Mouse (Mus musculus): Measurements from ENCODE around the gene Tcp11l2. TPM values are rescaled to one million over a fixed set of nuclear protein-coding genes. Genes with fewer than 3 reads are reported as not detected.

Gene Tcp11l2
- total and polyA plus RNA-seq, 2 experiments from 2014 or later = 52.4 to 57.3 TPM

- ATAC-seq (ENCODE audit: insufficient read depth, low read depth) = no peak
- Histone ChIP-seq H3K4me3 (ENCODE audit: low read depth, low read length) (no peak overlapping the region), H3K27ac (ENCODE audit: low read depth) (peak overlapping the region; percentile 46)
Measured at GRCm38 (mm10) chr10:84658088-84658848, 81.8 kb downstream of the Tcp11l2 start.

GRCm38 (mm10) chr10:84659281-84659680 lies 82.9 kb downstream of the Tcp11l2 start:
- WGBS = 88% methylated on average over 3 of the region's 3 CpGs
- H3K4me3 ChIP-seq (ENCODE audit: low read depth, low read length) = no peak overlapping the region

More at GRCm38 (mm10) chr10:84658088-84658848, 81.8 kb downstream of the Tcp11l2 start:
- H3K9me3 ChIP-seq (replicated peaks; ENCODE audit: control insufficient read depth, low read length) = no peaks in the 10 kb centered on the region
- peaks cover 12% of the 10 kb centered on the region for H3K4me1 ChIP-seq (ENCODE audit: control insufficient read depth, insufficient read depth)
- H3K9ac ChIP-seq (replicated peaks; ENCODE audit: low read depth, low read length) = no peak overlapping the region
- 69% methylated on average over 18 of the region's 18 CpGs for WGBS
- DNase-seq (ENCODE audit: low spot score) = no peak
- TF ChIP-seq CTCF (IDR thresholded peaks at IDR 0.05; ENCODE audit: low read depth) (no peak), EP300 (IDR thresholded peaks at IDR 0.05; ENCODE audit: low read depth) (no peak)
- H3K27me3 ChIP-seq (ENCODE audit: control insufficient read depth, insufficient read depth, low read length) = no peaks in the 10 kb centered on the region
- H3K36me3 ChIP-seq (replicated peaks; ENCODE audit: control insufficient read depth, insufficient read depth, low read length) = peaks cover 16% of the 10 kb centered on the region
- H3K4me2 ChIP-seq (ENCODE audit: low read depth, low read length) = no peak overlapping the region

GRCm38 (mm10) chr10:84662138-84662537 lies 85.7 kb downstream of the Tcp11l2 start:
- 96% methylated on average over 6 of the region's 6 CpGs for WGBS
- Histone ChIP-seq H3K4me2 (ENCODE audit: low read depth, low read length) (no peak overlapping the region), H3K27me3 (ENCODE audit: control insufficient read depth, insufficient read depth, low read length) (no peaks in the 10 kb centered on the region), H3K4me1 (ENCODE audit: control insufficient read depth, insufficient read depth) (peaks cover 9% of the 10 kb centered on the region), H3K27ac (ENCODE audit: low read depth) (no peak overlapping the region), H3K36me3 (replicated peaks; ENCODE audit: control insufficient read depth, insufficient read depth, low read length) (peaks cover 14% of the 10 kb centered on the region), H3K9me3 (replicated peaks; ENCODE audit: control insufficient read depth, low read length) (no peaks in the 10 kb centered on the region), H3K4me3 (ENCODE audit: low read depth, low read length) (no peak overlapping the region), H3K9ac (replicated peaks; ENCODE audit: low read depth, low read length) (no peak overlapping the region)
- DNase-seq (ENCODE audit: low spot score) (no peak), ATAC-seq (ENCODE audit: insufficient read depth, low read depth) (no peak)
- no peak for TF ChIP-seq CTCF (IDR thresholded peaks at IDR 0.05; ENCODE audit: low read depth)
- TF ChIP-seq EP300 (IDR thresholded peaks at IDR 0.05; ENCODE audit: low read depth) = no peak

More at GRCm38 (mm10) chr10:84659281-84659680, 82.9 kb downstream of the Tcp11l2 start:
- Histone ChIP-seq H3K36me3 (replicated peaks; ENCODE audit: control insufficient read depth, insufficient read depth, low read length) (peaks cover 14% of the 10 kb centered on the region), H3K4me2 (ENCODE audit: low read depth, low read length) (no peak overlapping the region), H3K9me3 (replicated peaks; ENCODE audit: control insufficient read depth, low read length) (no peaks in the 10 kb centered on the region), H3K9ac (replicated peaks; ENCODE audit: low read depth, low read length) (no peak overlapping the region), H3K27ac (ENCODE audit: low read depth) (no peak overlapping the region), H3K4me1 (ENCODE audit: control insufficient read depth, insufficient read depth) (peaks cover 12% of the 10 kb centered on the region), H3K27me3 (ENCODE audit: control insufficient read depth, insufficient read depth, low read length) (no peaks in the 10 kb centered on the region)
- DNase-seq (ENCODE audit: low spot score) = no peak
- ATAC-seq (ENCODE audit: insufficient read depth, low read depth) = no peak
- TF ChIP-seq EP300 (IDR thresholded peaks at IDR 0.05; ENCODE audit: low read depth) = no peak
- TF ChIP-seq CTCF (IDR thresholded peaks at IDR 0.05; ENCODE audit: low read depth) = no peak

Other genes starting within 250 kb of the Tcp11l2 start
- 33.6 and 36.8 TPM in 2 replicates for gene Nuak1, start 136.0 kb upstream of the Tcp11l2 start, total RNA-seq (2014; rRNA removed; ENCODE audit: low replicate concordance)
- gene Nuak1, start 136.0 kb upstream of the Tcp11l2 start, polyA plus RNA-seq (2015; fragmentation: Nextera tagmentation; extraction: Ambion mirVana) = 1.4 and 1.7 TPM in 2 replicates
- gene Ckap4, start 42.6 kb upstream of the Tcp11l2 start, total RNA-seq (2014; rRNA removed; ENCODE audit: low replicate concordance) = 59.8 and 83.8 TPM in 2 replicates
- gene Ckap4, start 42.6 kb upstream of the Tcp11l2 start, polyA plus RNA-seq (2015; fragmentation: Nextera tagmentation; extraction: Ambion mirVana) = 42.6 and 45.6 TPM in 2 replicates
- 7.7 and 8.2 TPM in 2 replicates for gene Polr3b, start 45.7 kb downstream of the Tcp11l2 start, total RNA-seq (2014; rRNA removed; ENCODE audit: low replicate concordance)
- gene Polr3b, start 45.7 kb downstream of the Tcp11l2 start, polyA plus RNA-seq (2015; fragmentation: Nextera tagmentation; extraction: Ambion mirVana) = 4.8 and 5.2 TPM in 2 replicates
- not detected in 2 replicates for gene Rfx4, start 179.4 kb downstream of the Tcp11l2 start, total RNA-seq (2014; rRNA removed; ENCODE audit: low replicate concordance)
- not detected in 2 replicates for gene Rfx4, start 179.4 kb downstream of the Tcp11l2 start, polyA plus RNA-seq (2015; fragmentation: Nextera tagmentation; extraction: Ambion mirVana)

Data from heart, postnatal 0 days (tissue).